In genomic region chr3:51685539-51685938, GRCm38 (mm10) we compare ENCODE assay signal across 16 mouse cellular contexts.
"Had no signal": no experiment of that assay in that cellular context is flagged by ENCODE, and none has a peak within 500 bp of the region (broad histone marks: within the 10 kb centered on the region; RNA-seq: fewer than 3 reads in every experiment).

No protein-coding gene starts in this region.

- DNase-seq: retina, postnatal 1 day; right cerebral cortex, adult 18-20 months; right cerebral cortex, postnatal 14 days; right cerebral cortex, postnatal 25 days; right cerebral cortex, postnatal 4 days; spleen, adult 18-20 months; thymus, adult 18-20 months; thymus, adult 2 months; thymus, postnatal 14 days; thymus, postnatal 25 days; thymus, postnatal 36 days; thymus, postnatal 4 days had no signal

- H3K4me3 ChIP-seq: neural tube, embryonic 13.5 days; neural tube, embryonic 15.5 days; stomach, embryonic 15.5 days had no signal

- H3K4me1 ChIP-seq: neural tube, embryonic 13.5 days; neural tube, embryonic 15.5 days; stomach, embryonic 15.5 days had no signal

- H3K4me2 ChIP-seq: neural tube, embryonic 13.5 days; neural tube, embryonic 15.5 days; stomach, embryonic 15.5 days had no signal

- H3K9me3 ChIP-seq: neural tube, embryonic 13.5 days; neural tube, embryonic 15.5 days; stomach, embryonic 15.5 days had no signal

- H3K9ac ChIP-seq: neural tube, embryonic 13.5 days; neural tube, embryonic 15.5 days; stomach, embryonic 15.5 days had no signal

- H3K27ac ChIP-seq: neural tube, embryonic 13.5 days; neural tube, embryonic 15.5 days; stomach, embryonic 15.5 days; stomach, postnatal 0 days had no signal

- H3K27me3 ChIP-seq: neural tube, embryonic 13.5 days; neural tube, embryonic 15.5 days; stomach, embryonic 15.5 days had no signal
